Mouse (Mus musculus) left cerebral cortex, postnatal 10 days (tissue): ENCODE measurements at regions not wholly inside any gene's neighbourhood (a gene's known extent, or its start where the extent isn't known, plus 50 kb on each side); places are given as distances from the start of the nearest gene placed in this dataset.
A peak's percentile ranks its signal among the peaks of the same experiment; 100 is the strongest.

Source experiments
- DNase-seq, 2 experiments: peaks; one replicate each; pipeline ENCODE4 v3.0.0; 2021 to 2022; ENCODE audit warnings: low spot score in 2 of 2, mixed read lengths in 1 of 2; ENCODE audit errors: extremely low spot score in 1 of 2
- intact Hi-C: fragments of 180-260 bp; cut with DNase I; formaldehyde crosslinking; loops from one replicate; pipeline ENCODE4 v1.15.1; 2025

DNA sequence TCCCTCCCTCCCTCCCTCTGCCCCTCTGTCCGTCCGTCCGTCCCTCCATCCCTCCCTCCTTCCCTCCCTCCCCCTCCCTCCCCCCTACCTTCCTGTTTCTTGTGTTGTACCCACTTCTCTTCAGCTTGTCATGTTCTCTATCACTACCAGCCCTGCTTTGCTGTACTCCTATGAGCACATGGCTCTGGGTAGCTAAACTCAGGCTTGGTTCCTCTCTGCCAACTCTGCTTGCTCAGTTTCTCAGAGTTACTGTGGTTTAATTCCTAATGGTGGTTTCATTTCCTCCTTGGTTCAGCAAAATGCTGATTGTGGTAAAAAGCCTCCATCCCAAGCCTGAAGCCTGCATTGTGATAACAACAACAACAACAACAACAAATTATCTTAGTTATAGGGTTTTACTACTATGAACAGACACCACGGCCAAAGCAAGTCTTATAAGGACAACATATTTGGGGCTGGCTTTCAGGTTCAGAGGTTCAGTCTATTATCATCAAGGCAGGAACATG lies 279.5 kb upstream of the Zfp703 start:
- no peak for DNase-seq
- intact Hi-C loops: no loop called here

- intact Hi-C loops: no loop called here
- DNase-seq: peak; percentile 16 to 40
These were observed 278.5 kb upstream of the Zfp703 start for GRCm38 (mm10) chr8:26698580-26698979.

DNA sequence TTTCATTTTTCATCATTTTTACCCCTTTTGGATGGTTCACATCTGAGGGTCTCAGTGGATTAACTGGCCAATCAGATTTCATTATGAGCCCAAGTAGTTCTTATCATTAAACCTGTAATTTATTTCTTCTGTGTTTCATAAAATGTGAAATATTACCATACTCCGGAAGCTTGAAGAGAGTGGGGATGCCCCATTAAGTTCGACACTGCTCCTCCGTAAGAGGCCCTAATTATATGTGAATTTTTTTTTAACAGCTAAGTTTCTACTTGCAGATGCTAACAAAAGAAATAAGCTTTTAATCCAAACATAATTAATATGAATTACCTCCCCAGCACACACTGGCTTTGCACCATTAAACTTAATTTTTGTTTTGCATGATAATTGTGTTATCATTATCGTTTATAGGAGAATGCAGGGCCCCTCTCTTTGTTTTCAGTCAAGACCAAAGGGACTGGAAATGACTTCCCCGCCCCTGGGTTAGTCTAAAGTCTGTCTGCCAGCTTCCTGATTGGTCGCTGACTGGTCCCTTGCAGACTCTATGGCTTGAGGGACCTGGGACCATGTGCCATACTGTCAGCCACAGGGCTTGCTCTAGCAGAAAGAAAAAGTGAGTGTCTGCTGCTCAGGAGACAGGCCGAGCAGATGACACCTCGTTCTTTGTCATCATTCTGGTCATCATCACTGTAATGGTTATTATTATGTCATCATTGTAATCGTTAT lies 270.9 kb upstream of the Zfp703 start:
- DNase-seq: no peak
- intact Hi-C loops: no loop called here

DNA sequence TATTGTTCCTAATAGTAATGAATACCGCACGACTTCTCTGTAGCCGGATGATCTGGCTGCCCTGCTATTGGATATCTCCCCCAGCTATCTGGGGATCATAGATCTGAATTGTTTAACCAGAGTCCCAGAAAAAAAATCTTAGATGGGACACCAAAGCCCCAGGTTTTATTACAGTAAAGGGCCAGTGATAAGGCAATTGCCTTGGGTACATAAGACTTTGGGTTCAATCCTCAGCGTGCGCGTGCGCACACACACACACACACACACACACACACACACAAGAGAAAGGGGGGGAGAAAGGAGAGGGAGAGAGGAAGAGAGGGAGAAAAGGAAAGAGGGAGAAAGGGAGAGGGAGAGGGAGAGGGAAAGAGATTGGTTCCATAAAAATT lies 270.4 kb upstream of the Zfp703 start:
- intact Hi-C loops: no loop called here
- no peak for DNase-seq

- intact Hi-C loops: no loop called here
- no peak for DNase-seq
These were observed 263.3 kb upstream of the Zfp703 start for GRCm38 (mm10) chr8:26713836-26714235.

- no peak for DNase-seq
- intact Hi-C loops: no loop called here
These were observed 262.4 kb upstream of the Zfp703 start for GRCm38 (mm10) chr8:26714714-26715113.

DNA sequence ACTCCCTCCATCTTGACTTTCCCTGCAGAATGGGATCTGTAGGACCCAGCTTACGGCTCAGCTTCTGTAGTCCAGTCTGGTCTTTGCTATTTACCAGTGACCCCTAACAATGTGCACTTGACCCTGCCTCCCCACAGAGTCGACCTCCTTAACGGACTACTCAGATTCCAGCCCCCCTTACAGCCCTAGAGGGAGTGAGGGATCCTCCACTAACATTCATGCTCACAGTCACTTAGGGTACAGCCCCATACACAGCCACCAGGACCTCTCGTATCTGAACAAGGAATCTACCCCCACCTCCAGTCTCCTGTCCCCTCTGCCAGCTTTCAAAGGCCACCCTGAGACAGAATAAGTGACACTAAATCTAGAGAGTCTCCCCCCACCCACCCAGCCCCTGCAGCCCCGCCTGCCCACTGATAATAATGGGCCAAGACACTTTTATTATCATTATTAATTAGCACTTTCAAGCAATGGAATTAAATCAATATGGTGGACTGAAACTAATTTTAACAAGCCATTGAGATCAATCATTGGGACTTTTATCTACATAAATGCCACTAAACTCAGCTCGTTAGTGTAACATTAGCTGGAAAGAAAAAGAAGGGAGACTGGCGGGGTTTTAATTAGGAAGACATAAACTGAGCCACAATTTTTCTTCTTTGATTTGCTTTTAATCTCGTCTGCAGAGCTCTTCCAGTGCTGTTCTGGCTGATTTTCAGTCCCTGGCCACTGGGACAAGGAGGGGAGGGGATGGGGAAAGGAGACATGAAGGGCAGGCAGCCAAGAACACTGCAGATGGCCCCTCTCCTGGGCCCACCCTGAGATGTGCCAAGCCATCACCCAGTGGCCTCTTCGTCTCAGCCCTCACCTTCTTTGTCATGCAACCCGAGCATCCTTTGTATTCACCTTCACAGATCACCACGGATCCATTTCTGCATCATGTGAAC lies 258.4 kb upstream of the Zfp703 start:
- intact Hi-C loops: no loop called here
- DNase-seq: no peak

DNA sequence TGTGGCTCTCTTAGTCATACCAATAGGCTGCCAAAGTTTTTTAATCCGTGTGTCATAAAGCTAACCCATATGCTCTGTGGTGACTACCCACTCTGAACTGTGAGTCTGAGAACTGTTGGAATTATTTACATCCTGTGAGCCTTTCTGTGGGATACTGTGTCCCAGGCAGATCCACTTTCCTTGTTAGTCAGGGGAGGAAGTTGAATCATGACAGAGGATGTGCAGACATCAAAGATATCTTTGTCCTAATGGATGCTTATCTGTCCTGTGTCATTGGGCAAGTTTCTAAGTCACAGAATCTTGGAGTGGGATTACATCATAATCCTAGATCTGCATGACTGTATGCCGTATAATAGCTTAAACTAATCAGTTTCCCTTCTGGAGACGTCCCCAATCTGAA lies 254.4 kb upstream of the Zfp703 start:
- intact Hi-C loops: no loop called here
- DNase-seq: no peak

DNA sequence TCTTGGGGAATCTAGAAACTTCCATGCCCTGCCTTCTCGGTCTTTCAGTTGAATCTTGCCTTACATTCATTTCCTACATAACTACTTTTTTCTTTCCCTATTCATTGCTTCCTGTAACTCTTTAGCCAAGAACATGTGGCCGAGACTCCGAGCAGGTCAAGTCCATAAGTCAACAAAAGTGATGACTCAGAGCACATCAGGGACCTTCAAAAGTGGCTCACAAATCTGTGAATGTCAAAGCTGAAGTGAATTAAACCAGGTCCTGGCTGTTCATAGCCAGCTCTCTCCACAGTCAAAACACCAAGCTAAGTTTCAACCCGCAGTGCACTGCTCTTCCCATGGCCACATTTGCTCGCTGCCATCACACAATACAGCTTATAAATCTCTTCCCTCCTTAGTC lies 252.5 kb upstream of the Zfp703 start:
- intact Hi-C loops: no loop called here

DNA sequence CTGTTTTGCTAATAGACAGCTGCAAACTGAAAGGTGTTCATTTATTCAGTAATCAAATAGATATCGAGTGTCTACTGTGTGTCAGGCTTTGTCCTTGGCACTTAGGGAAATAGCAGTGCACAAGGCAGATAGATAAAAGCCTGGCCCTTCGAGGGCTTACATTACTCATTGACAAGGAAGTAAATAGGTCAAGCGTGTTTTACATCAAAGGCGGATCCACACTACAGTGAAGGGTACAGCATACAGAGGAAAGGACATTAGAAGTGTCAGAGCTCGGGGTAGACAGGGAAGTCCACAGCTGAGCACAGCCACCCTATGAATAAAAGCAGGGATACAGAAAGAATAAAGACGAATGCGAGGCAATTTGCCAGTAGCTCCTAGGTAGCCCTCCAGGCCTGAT lies 251.6 kb upstream of the Zfp703 start:
- no peak for DNase-seq
- intact Hi-C loops: no loop called here

More for the DNA sequence above, 252.5 kb upstream of the Zfp703 start:
- no peak for DNase-seq

GRCm38 (mm10) chr8:26729351-26729750 lies 247.8 kb upstream of the Zfp703 start:
- DNase-seq: no peak
- intact Hi-C loops: no loop called here

- DNase-seq: no peak
- intact Hi-C loops: no loop called here
These were observed 246.0 kb upstream of the Zfp703 start for GRCm38 (mm10) chr8:26731111-26731510.

DNA sequence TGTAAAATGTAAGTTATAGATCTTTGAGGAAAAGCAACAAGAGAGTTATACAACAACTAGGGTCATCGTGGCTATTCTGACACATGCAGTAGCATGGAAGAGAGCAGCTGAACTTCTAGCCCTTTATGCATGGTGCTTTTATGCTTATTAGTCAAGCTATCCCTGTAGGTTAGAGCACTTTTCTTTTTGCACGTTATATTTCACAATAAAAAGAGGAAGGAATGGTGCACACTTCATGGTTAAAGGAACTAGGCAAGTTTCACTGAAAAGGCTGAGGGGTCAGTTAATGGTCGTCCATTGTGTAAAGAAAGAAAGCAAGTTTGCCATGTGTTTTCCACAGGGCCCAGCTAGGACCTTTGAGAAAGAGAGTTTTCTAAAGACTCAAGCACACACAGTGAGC lies 232.7 kb upstream of the Zfp703 start:
- DNase-seq: no peak
- intact Hi-C loops: no loop called here

DNA sequence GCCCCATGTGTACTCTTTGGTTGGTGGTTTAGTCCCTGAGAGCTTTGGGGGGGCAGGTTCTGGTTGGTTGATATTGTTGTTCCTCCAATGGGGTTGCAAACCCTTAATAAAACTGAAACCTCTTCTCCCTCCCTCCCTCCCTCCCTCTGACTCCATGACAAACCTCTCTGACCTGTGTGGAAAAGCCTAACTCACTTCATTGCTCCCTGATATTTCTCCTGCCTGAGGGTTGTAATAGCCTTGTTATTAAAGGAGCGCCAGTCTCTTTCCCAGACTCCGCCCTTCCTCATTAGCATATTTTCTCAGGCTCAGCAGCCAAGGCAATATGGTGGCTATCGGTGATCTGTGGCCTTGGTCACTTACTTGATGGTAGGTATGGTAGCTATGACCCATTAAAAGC lies 230.3 kb upstream of the Zfp703 start:
- intact Hi-C loops: no loop called here
- DNase-seq: no peak

DNA sequence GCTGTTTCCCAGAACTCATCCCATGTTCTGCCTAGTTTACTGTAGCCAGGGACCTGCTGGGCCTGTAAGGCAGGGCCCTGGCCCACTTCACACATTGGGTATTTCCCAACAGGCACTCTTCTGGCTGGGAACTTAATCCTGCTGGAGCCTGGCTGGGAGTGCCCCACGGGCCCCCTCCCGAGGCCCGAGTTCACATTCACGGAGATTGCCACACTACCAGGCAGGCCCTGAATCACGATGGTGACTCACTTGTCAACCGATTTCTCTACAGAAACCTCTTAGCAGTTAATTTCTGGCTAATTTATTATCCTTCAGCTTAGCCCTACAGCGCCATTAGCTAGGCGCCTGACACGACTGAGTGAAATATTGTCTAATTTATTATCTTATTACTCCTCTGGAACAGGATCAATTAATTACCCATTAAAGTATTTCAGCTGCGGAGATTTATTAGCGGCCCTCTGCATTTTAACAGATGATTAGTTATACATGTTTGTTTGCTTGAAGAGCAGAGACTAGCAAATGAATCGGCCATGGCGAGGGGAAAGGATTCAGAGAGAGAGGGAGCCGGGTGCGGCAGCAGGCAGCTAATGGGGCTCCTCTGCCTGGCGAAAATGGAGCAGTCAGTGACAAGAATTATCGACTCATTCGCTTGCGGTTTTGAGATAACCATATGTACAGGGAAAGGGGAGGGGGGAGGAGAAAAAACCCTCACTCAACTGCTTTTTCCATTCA lies 229.7 kb upstream of the Zfp703 start:
- no peak for DNase-seq
- intact Hi-C loops: no loop called here

GRCm38 (mm10) chr8:26748161-26748971 lies 228.8 kb upstream of the Zfp703 start:
- DNase-seq: no peak

DNA sequence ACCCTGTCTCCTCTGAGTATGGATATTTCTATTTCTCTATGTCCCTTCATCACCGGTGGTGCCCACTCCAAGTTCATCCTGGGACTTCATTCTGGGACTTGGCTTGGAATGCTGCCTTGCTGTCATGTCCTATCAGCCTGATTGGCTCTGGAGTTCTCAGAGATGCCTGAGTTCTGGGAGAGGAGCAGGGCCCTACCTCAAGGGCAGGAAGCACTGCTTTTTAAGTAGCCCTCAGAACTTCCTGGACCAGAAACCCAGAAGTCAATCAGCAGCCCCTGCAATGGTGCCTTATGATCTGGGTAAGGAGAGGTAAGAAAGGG lies 228.2 kb upstream of the Zfp703 start:
- intact Hi-C loops: no loop called here
- DNase-seq: no peak

More at GRCm38 (mm10) chr8:26748161-26748971, 228.8 kb upstream of the Zfp703 start:
- intact Hi-C loops: no loop called here

- DNase-seq: no peak
- intact Hi-C loops: no loop called here
These were observed 227.0 kb upstream of the Zfp703 start for GRCm38 (mm10) chr8:26750120-26750519.

DNA sequence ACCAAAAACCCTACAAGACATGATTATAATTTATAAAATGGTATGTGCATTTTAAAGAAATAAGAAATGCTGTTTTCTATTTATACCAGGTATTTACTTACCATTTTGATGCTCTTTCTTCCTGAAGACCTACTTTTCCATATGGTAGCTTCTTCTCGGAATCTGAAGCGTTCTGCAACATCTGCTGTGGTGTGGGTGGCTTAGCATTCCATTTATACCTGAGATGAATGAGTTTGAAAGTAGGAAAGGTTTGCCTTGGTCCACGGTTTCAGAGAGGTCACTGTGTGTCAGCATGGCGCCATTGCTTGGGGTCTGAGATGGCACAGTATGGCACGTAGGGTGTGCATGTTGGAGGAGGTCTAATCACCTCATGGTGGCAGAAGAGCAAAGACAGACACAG lies 225.5 kb upstream of the Zfp703 start:
- intact Hi-C loops: no loop called here
- DNase-seq: no peak
